Mouse (Mus musculus) lung, postnatal 0 days (tissue): ENCODE data around the gene Dixdc1.

Source experiments
- CTCF ChIP-seq: IDR thresholded peaks from 2 replicates; pipeline ENCODE4 v1.5.1; 2016; ENCODE audit warnings: antibody characterized with exemption, mild to moderate bottlenecking
- EP300 ChIP-seq: IDR thresholded peaks from 2 replicates; pipeline ENCODE4 v1.6.1; 2016; ENCODE audit warnings: antibody characterized with exemption, mild to moderate bottlenecking, control low read depth

DNA sequence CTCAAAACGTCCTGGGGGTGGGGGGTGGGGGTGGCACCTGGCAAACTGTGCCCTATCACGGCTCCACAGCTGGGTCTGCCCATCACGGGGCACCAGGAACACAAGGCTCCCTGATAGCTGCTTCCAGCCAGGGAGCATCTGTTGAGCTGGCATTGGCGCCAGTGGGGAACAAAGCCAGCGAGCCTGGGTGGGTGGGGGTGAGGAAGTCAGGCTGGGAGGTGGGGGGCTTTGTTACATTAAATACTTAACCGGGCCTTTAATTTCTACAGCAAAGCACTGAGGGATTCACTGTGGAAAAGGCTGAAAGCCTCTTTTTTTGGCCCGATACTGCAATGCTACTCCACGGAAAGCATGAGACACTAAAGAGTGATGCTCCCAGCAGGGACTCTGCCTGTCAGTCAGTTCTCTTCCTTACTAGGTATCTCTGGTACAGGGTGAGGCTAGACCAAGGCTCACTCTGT is 16.8 kb downstream of the Dixdc1 start:
- no peak for TF ChIP-seq CTCF
- TF ChIP-seq EP300: no peak
